Mouse (Mus musculus) T-helper 1 cell (primary cell): ENCODE data around the gene Pkm.

Experiments
- in situ Hi-C: fragments of 300-600 bp; cut with MboI, MseI; formaldehyde crosslinking; loops from one replicate; pipeline ENCODE4 v1.15.1; 2025; ENCODE audit warnings: high pct_unique_total_duplicates

Gene Pkm

GRCm38 (mm10) chr9:59706850-59707825 lies 51.0 kb downstream of the Pkm start:
- in situ Hi-C loops: no loop called here

GRCm38 (mm10) chr9:59709225-59709624 lies 53.1 kb downstream of the Pkm start:
- in situ Hi-C loops: no loop called here

- in situ Hi-C loops: loop anchor here (10.0 kb wide), 1 partner anchor 522 kb away; no protein-coding TSS in a partner anchor
Observed at GRCm38 (mm10) chr9:59716275-59716898, 60.2 kb downstream of the Pkm start.

GRCm38 (mm10) chr9:59718237-59718636 lies 62.1 kb downstream of the Pkm start:
- in situ Hi-C loops: loop anchor here (10.0 kb wide), 1 partner anchor 523 kb away; no protein-coding TSS in a partner anchor

GRCm38 (mm10) chr9:59721144-59721543 lies 65.0 kb downstream of the Pkm start:
- in situ Hi-C loops: loop anchor here (10.0 kb wide), 1 partner anchor 244 kb away; the partner anchor contains the start of gene Nr2e3

GRCm38 (mm10) chr9:59723096-59723657 lies 67.0 kb downstream of the Pkm start:
- in situ Hi-C loops: loop anchor here (10.0 kb wide), 1 partner anchor 242 kb away; the partner anchor contains the start of gene Nr2e3

GRCm38 (mm10) chr9:59723791-59724442 lies 67.7 kb downstream of the Pkm start:
- in situ Hi-C loops: loop anchor here (10.0 kb wide), 1 partner anchor 241 kb away; the partner anchor contains the start of gene Nr2e3

- in situ Hi-C loops: loop anchor here (10.0 kb wide), 1 partner anchor 239 kb away; the partner anchor contains the start of gene Nr2e3
Observed at GRCm38 (mm10) chr9:59725515-59725914, 69.3 kb downstream of the Pkm start.

GRCm38 (mm10) chr9:59727569-59728286 lies 71.6 kb downstream of the Pkm start:
- in situ Hi-C loops: loop anchor here (10.0 kb wide), 1 partner anchor 237 kb away; the partner anchor contains the start of gene Nr2e3
